Mouse (Mus musculus) liver, embryonic 16.5 days (tissue): Measurements from ENCODE around the gene Wee1. TPM values are rescaled to one million over a fixed set of nuclear protein-coding genes. Genes with fewer than 3 reads are reported as not detected.
"Not testable (repeated sequence)": the region's sequence is repeated elsewhere in the genome, so short reads cannot be mapped to it uniquely, and the experiment has no call there.

Source experiments
- ATAC-seq: fragments of 200-750 bp; cut with Nextera tagmentation; 2 replicates; pipeline ENCODE4 v1.8.0; 2017; ENCODE audit warnings: low read depth, mild to moderate bottlenecking, moderate number of reproducible peaks, moderate library complexity
- H3K27ac ChIP-seq: fragments of 300-500 bp; sonication (generic); 2 replicates; pipeline ENCODE4 v1.5.1; 2014; ENCODE audit warnings: mild to moderate bottlenecking, low read length
- H3K27me3 ChIP-seq: fragments of 300-500 bp; sonication (generic); 2 replicates; pipeline ENCODE4 v1.6.1; 2014; ENCODE audit warnings: low read depth, low read length, mixed read lengths; ENCODE audit not compliant: control insufficient read depth, insufficient read depth
- H3K36me3 ChIP-seq: fragments of 300-500 bp; sonication (generic); 2 replicates; pipeline ENCODE4 v1.6.1; 2014; ENCODE audit warnings: mild to moderate bottlenecking; ENCODE audit not compliant: control insufficient read depth, insufficient read depth
- H3K4me1 ChIP-seq: fragments of 300-500 bp; sonication (generic); 2 replicates; pipeline ENCODE4 v1.6.1; 2014; ENCODE audit warnings: low read depth, low read length, mixed read lengths; ENCODE audit not compliant: control insufficient read depth
- H3K4me2 ChIP-seq: fragments of 300-500 bp; sonication (generic); 2 replicates; pipeline ENCODE4 v1.6.1; 2014; ENCODE audit warnings: low read depth, low read length, mixed read lengths
- H3K4me3 ChIP-seq: fragments of 300-500 bp; sonication (generic); 2 replicates; pipeline ENCODE4 v1.5.1; 2014; ENCODE audit warnings: low read depth, mild to moderate bottlenecking, low read length
- H3K9ac ChIP-seq: fragments of 300-500 bp; sonication (generic); 2 replicates; pipeline ENCODE4 v1.6.1; 2014; ENCODE audit warnings: low read depth, low read length
- H3K9me3 ChIP-seq: fragments of 300-500 bp; sonication (generic); replicated peaks from 2 replicates; pipeline ENCODE4 v1.6.1; 2016; ENCODE audit warnings: low read length; ENCODE audit not compliant: control insufficient read depth
- WGBS: fragments of 180-500 bp; shearing (Covaris S2); extraction: QIAGEN DNeasy Blood & Tissue Kit; methylation state at CpG from one replicate; pipeline ENCODE4 v1.1.7; 2014; ENCODE audit not compliant: insufficient replicate concordance; 5-methylcytosine and 5-hydroxymethylcytosine counted together
- polyA plus RNA-seq: library from polyadenylated mRNA; unstranded; fragments of >200 nt; fragmentation: Nextera tagmentation; extraction: Ambion mirVana; gene quantifications from 2 replicates; pipeline ENCODE4 v1.2.1, GENCODE M21; 2015

Gene Wee1
- polyA plus RNA-seq, 1 experiment from 2014 or later = 6.6 TPM

DNA sequence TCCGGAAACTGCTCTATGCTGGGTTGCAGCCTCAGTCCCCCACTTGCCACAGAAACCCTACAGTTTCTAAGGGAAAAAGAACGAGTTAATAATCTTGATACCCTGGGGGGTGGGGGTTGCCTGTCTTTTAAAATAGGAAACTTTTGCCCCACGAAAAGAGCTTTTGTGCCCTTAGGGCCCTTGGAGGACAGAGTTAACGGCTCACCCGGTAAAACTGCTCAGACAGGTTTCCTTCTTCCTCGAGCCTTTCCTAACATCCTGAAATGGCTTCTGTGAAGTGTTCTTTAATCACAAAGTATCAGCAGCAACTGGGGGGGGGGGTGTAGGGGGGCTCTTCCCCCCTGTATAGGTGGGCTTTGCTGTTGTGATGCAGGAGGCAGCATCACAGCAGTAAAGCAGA lies 21.0 kb upstream of the Wee1 start:
- no peak overlapping the region for H3K27ac ChIP-seq

DNA sequence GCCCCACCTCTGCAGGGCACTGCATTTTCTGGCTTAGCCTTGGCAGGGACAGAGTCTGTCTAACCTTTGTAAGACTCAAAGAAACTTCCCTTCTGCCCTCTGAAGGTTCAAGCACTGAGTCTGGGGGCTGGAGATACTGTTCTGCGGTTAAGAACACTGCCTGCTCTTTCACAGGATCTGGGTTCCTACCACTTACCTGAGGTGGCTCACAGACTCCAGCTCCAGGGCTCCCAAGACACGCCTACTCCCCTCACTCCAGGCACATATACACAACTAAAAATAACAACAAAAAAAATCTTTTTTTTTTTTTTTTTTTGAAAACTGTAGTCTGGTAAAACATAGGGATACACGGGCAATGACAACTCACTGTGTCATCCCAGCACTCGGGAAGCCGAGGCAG lies 20.6 kb upstream of the Wee1 start:
- WGBS = 67% methylated on average over 5 of the region's 5 CpGs
- Histone ChIP-seq H3K4me3 (no peak overlapping the region), H3K4me1 (peaks cover 1% of the 10 kb centered on the region; the same call in 1 of the 2 replicates), H3K36me3 (no peaks in the 10 kb centered on the region), H3K9me3 (no peaks in the 10 kb centered on the region), H3K27ac (no peak overlapping the region), H3K9ac (no peak overlapping the region), H3K4me2 (no peak overlapping the region), H3K27me3 (no peaks in the 10 kb centered on the region)
- no peak for ATAC-seq

More for the DNA sequence above, 21.0 kb upstream of the Wee1 start:
- ATAC-seq = no peak
- H3K4me2 ChIP-seq = no peak overlapping the region
- H3K27me3 ChIP-seq = no peaks in the 10 kb centered on the region
- H3K9me3 ChIP-seq = no peaks in the 10 kb centered on the region
- H3K9ac ChIP-seq = no peak overlapping the region
- no peak overlapping the region for H3K4me3 ChIP-seq
- H3K4me1 ChIP-seq = peaks cover 2% of the 10 kb centered on the region; the same call in 1 of the 2 replicates
- WGBS = 52% methylated on average over 6 of the region's 6 CpGs
- H3K36me3 ChIP-seq = no peaks in the 10 kb centered on the region; the same call in 1 of the 2 replicates

DNA sequence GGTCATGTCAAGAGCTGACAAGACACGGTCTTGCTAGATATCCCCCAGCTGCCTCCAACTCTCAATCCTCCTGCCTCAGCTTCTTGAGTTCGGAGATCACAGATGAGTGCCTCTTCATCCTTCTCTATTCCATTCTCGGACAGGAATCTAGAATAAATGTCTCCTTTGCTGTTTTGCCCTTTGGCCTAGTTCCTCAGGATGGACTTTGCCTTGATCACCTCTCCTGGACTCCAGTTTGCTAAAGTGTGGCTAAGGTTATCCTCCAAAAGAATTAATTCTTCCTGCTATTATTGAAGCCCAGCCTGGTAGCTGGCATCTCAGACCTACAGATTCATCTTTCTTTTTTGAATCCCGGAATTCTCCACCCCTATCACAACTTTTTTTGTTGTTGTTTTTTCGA lies 16.8 kb upstream of the Wee1 start:
- WGBS = 64% methylated on average over 5 of the region's 5 CpGs
- no peak for ATAC-seq

DNA sequence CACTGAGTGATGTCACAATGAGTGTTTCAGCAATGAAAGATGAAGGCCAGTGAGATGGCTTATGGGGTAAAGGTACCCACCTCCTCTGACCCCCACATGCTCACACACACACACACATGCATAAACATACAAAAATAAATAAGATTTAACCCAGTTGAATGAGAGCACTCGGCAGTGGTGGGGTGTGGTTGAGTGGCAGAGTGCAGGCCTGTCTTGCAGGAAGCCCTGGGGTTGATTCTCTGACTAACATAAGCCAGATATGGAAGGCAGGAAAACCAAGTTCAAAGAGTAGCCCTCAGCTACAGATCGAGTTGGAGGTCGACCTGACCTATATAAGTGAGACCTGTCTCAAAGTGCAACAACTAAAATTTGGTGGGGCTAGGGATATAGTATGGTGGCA lies 15.2 kb upstream of the Wee1 start:
- no peak for ATAC-seq
- 24% methylated on average over 3 of the region's 3 CpGs for WGBS
- Histone ChIP-seq H3K9me3 (no peaks in the 10 kb centered on the region), H3K27me3 (no peaks in the 10 kb centered on the region), H3K4me2 (no peak overlapping the region), H3K4me3 (no peak overlapping the region), H3K4me1 (peaks cover 13% of the 10 kb centered on the region), H3K9ac (no peak overlapping the region), H3K27ac (no peak overlapping the region), H3K36me3 (no peaks in the 10 kb centered on the region)

More for the DNA sequence above, 16.8 kb upstream of the Wee1 start:
- Histone ChIP-seq H3K9ac (no peak overlapping the region), H3K4me3 (no peak overlapping the region), H3K9me3 (no peaks in the 10 kb centered on the region), H3K36me3 (no peaks in the 10 kb centered on the region), H3K27ac (no peak overlapping the region), H3K27me3 (no peaks in the 10 kb centered on the region), H3K4me1 (peaks cover 11% of the 10 kb centered on the region), H3K4me2 (no peak overlapping the region)

DNA sequence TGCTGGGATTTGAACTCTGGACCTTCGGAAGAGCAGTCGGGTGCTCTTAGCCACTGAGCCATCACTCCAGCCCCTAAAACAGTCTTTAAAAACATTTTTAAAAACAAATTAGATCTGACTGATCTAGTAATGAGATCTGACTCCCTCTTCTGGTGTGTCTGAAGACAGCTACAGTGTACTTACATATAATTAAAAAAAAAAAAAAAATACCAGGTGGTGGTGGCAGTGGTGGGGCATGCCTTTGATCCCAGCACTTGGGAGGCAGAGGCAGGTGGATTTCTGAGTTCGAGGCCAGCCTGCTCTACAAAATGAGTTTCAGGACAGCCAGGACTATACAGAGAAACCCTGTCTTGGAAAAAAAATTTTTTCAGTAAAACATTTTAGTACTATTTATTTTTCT lies 13.3 kb upstream of the Wee1 start:
- not testable (repeated sequence) for H3K4me2 ChIP-seq, H3K27me3 ChIP-seq, H3K9me3 ChIP-seq, H3K27ac ChIP-seq, H3K9ac ChIP-seq, H3K36me3 ChIP-seq, H3K4me3 ChIP-seq, ATAC-seq
- WGBS = 79% methylated on average over 3 of the region's 3 CpGs
- peaks cover 13% of the 10 kb centered on the region for H3K4me1 ChIP-seq

DNA sequence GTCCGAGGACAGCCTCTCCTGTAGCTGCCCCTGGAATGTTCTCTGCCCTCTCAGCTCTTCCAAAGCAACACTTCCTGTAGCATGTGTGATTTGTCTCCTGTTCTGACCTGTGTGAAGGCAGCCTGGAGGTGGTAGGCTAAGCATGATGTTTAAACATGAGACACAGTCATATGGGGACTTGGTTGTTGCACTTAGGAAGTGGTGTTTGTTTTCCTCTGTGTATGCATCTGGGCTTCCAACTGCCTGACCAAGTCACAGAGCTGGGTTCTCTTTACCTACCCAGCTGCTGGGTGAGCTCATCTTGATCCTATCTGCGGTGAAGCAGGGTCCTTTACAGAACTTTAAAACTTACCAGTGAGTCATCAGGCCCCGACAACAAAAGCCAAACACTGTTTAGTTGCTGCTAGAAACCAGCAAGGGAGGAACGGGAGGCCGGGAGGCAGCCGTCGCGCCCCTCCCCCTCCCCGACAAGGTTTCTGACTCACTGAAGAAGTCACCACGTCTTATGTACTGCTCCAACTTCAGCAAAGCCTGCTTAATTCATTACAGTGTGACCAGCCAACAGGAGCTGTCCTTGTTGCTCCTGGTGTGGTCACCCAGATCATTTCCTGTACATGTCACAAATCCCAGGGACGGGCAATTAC lies 12.8 kb upstream of the Wee1 start:
- no peak overlapping the region for H3K4me3 ChIP-seq
- peak overlapping the region; percentile 34 for H3K4me2 ChIP-seq
- H3K36me3 ChIP-seq = no peaks in the 10 kb centered on the region
- peak overlapping the region; percentile 13; the same call in 1 of the 2 replicates for H3K9ac ChIP-seq
- 6% methylated on average over 11 of the region's 11 CpGs for WGBS
- H3K27ac ChIP-seq = no peak overlapping the region
- peak; percentile 25; the same call in 1 of the 2 replicates for ATAC-seq
- H3K4me1 ChIP-seq = peaks cover 13% of the 10 kb centered on the region
- H3K27me3 ChIP-seq = no peaks in the 10 kb centered on the region
- H3K9me3 ChIP-seq = no peaks in the 10 kb centered on the region

DNA sequence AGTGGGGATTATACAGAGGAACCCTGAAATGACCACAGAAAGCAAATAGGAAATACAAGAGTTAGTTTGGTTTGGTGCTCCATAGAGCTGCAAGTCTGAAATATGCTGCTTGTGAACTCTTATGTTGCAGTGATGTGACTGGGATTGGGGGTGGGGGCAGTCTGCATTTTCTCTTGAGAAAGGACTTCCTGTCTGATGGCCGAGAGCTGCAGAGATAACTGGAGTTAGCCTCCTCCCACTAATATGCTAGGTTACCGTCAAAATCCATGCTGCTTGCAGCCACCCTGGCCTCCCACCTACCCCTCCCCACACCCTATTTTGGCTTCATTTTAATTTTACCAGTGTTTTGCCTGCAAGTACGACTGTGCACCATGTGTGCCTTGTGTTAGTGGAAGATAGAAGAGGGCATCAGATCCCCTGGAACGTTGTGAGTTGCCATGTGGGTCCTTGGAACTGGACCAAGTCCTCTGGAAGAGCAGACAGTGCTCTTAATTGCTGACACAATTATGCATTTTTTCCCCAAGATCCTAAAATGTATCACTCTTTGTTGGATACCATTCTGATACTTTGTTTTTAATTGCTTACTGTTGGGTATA lies 11.7 kb upstream of the Wee1 start:
- WGBS = 12% methylated on average over 4 of the region's 4 CpGs

DNA sequence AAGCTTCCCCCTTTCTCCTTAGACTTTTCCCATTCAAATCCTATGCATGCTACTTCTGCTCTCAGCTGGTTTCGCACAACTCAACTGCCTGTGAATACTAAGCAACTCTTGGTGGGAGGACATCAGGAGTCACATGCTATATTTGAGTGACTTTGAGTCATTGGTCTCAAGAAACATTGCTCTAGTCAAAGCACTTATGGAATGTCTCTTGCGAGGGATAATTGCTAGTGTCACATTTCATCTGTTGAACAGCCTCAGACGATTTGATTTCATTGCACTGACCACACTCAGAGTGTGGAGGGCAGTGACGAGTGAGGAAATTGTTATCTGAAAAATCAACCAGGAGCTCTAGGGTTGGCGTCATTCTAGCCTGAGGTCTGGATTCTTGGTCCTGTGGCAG lies 7.1 kb upstream of the Wee1 start:
- H3K4me3 ChIP-seq = no peak overlapping the region
- H3K9me3 ChIP-seq = no peaks in the 10 kb centered on the region
- no peaks in the 10 kb centered on the region for H3K36me3 ChIP-seq
- no peak for ATAC-seq
- no peak overlapping the region for H3K27ac ChIP-seq
- peaks cover 4% of the 10 kb centered on the region for H3K4me1 ChIP-seq
- WGBS = 37% methylated on average over 5 of the region's 5 CpGs
- H3K9ac ChIP-seq = no peak overlapping the region
- no peak overlapping the region for H3K4me2 ChIP-seq
- H3K27me3 ChIP-seq = no peaks in the 10 kb centered on the region

More for the DNA sequence above, 11.7 kb upstream of the Wee1 start:
- Histone ChIP-seq H3K27ac (no peak overlapping the region), H3K4me3 (no peak overlapping the region), H3K9ac (no peak overlapping the region), H3K4me1 (peaks cover 13% of the 10 kb centered on the region), H3K9me3 (no peaks in the 10 kb centered on the region), H3K4me2 (no peak overlapping the region), H3K36me3 (no peaks in the 10 kb centered on the region), H3K27me3 (no peaks in the 10 kb centered on the region)
- 0 out of 2 replicates have a peak, but pooled peaks have one; percentile 15 for ATAC-seq

DNA sequence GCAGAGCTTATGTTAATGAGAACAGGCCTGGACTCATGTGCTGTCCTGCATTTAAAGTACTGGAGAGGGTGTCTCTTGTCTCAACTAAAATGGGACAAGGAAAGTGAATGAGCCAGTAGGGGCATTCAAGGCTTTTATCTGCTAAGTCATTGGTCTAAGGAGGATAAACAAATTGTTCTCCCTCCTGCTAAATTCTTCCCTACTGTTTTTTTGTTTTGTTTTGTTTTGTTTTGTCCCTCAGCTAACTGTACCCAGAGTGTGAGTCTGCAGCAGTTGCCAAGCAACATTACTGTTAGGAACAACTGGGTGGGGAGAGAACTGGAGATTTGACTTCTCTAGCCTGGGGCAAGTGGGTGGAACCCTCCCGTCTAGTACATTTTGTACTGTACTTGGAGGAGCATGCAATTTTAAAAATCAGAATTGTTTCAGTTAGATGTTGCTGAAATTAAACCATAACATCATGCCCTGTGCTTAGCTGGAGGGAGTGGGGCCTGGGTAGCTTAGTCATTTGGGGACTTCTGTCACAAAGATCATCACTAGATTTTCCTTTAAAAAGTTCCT lies 5.0 kb upstream of the Wee1 start:
- Histone ChIP-seq H3K27me3 (no peaks in the 10 kb centered on the region), H3K9ac (no peak overlapping the region), H3K4me3 (no peak overlapping the region), H3K4me2 (no peak overlapping the region), H3K9me3 (no peaks in the 10 kb centered on the region), H3K27ac (no peak overlapping the region), H3K36me3 (no peaks in the 10 kb centered on the region), H3K4me1 (peaks cover 4% of the 10 kb centered on the region)
- 32% methylated on average over 1 of the region's 1 CpGs for WGBS
- no peak for ATAC-seq
